Mouse (Mus musculus) ES-CJ7 (cell line): Measurements from ENCODE around the gene Pafah2.
"Not testable (repeated sequence)": the region's sequence is repeated elsewhere in the genome, so short reads cannot be mapped to it uniquely, and the experiment has no call there.

Experiments
- DNase-seq: peaks from one replicate; pipeline ENCODE4 v3.0.0; 2011; ENCODE audit warnings: low read depth, low spot score

The Pafah2 gene

GRCm38 (mm10) chr4:134372294-134372747, 23.8 kb upstream of the Pafah2 start:
- peak; percentile 75 for DNase-seq

GRCm38 (mm10) chr4:134373295-134373694, 22.8 kb upstream of the Pafah2 start:
- DNase-seq, result no peak

- DNase-seq, result peak; percentile 70
Observed at GRCm38 (mm10) chr4:134374306-134374705, 21.8 kb upstream of the Pafah2 start.

- peak; percentile 36 for DNase-seq
Observed at GRCm38 (mm10) chr4:134378089-134378615, 18.0 kb upstream of the Pafah2 start.

GRCm38 (mm10) chr4:134379510-134379909, 16.6 kb upstream of the Pafah2 start:
- peak; percentile 43 for DNase-seq

- not testable (repeated sequence) for DNase-seq
Observed at GRCm38 (mm10) chr4:134383750-134384149, 12.4 kb upstream of the Pafah2 start, which contains the start of gene Extl1. TSS of gene Extl1 (minus strand) at chr4:134383850.

GRCm38 (mm10) chr4:134387268-134387667, 8.9 kb upstream of the Pafah2 start:
- no peak for DNase-seq

GRCm38 (mm10) chr4:134388397-134388796, 7.7 kb upstream of the Pafah2 start:
- DNase-seq, result peak; percentile 86

- DNase-seq, result peak; percentile 64
Observed at GRCm38 (mm10) chr4:134391636-134392035, 4.5 kb upstream of the Pafah2 start.

- DNase-seq, result peak; percentile 79
Observed at GRCm38 (mm10) chr4:134392595-134392994, 3.5 kb upstream of the Pafah2 start.

- peak; percentile 93 for DNase-seq
Observed at GRCm38 (mm10) chr4:134393026-134393425, 3.1 kb upstream of the Pafah2 start.

GRCm38 (mm10) chr4:134395142-134395541, 978 bp upstream of the Pafah2 start:
- DNase-seq, result no peak

GRCm38 (mm10) chr4:134397121-134397520, 1.0 kb downstream of the Pafah2 start:
- DNase-seq, result no peak

- no peak for DNase-seq
Observed at GRCm38 (mm10) chr4:134397732-134398131, 1.6 kb downstream of the Pafah2 start.

GRCm38 (mm10) chr4:134400206-134400605, 4.1 kb downstream of the Pafah2 start:
- DNase-seq, result no peak

GRCm38 (mm10) chr4:134401181-134401661, 5.1 kb downstream of the Pafah2 start:
- peak; percentile 71 for DNase-seq

- no peak for DNase-seq
Observed at GRCm38 (mm10) chr4:134401856-134402570, 5.9 kb downstream of the Pafah2 start.

- DNase-seq, result no peak
Observed at GRCm38 (mm10) chr4:134402571-134403262, 6.6 kb downstream of the Pafah2 start.

GRCm38 (mm10) chr4:134403721-134404120, 7.6 kb downstream of the Pafah2 start:
- DNase-seq, result no peak

- peak; percentile 83 for DNase-seq
Observed at GRCm38 (mm10) chr4:134409286-134409685, 13.2 kb downstream of the Pafah2 start.

GRCm38 (mm10) chr4:134416177-134416576, 20.1 kb downstream of the Pafah2 start:
- peak; percentile 85 for DNase-seq

GRCm38 (mm10) chr4:134416602-134417001, 20.5 kb downstream of the Pafah2 start:
- no peak for DNase-seq
